Mouse (Mus musculus) lung, embryonic 15.5 days (tissue): ENCODE measurements around the gene Trpm8. TPM values are rescaled to one million over a fixed set of nuclear protein-coding genes. Genes with fewer than 3 reads are reported as not detected.

Experiments
- ATAC-seq: fragments of 200-750 bp; cut with Nextera tagmentation; 2 replicates; pipeline ENCODE4 v1.8.0; 2017; ENCODE audit warnings: moderate number of reproducible peaks, borderline replicate concordance; ENCODE audit not compliant: low FRiP score, low TSS enrichment; ENCODE audit errors: extremely low read depth
- H3K27ac ChIP-seq: fragments of 300-500 bp; sonication (generic); 2 replicates; pipeline ENCODE4 v1.5.1; 2015; ENCODE audit warnings: moderate library complexity, mild to moderate bottlenecking, inconsistent platforms
- H3K27me3 ChIP-seq: fragments of 300-500 bp; sonication (generic); 2 replicates; pipeline ENCODE4 v1.6.1; 2015; ENCODE audit warnings: inconsistent platforms
- H3K36me3 ChIP-seq: fragments of 300-500 bp; sonication (generic); 2 replicates; pipeline ENCODE4 v1.6.1; 2015; ENCODE audit warnings: inconsistent platforms
- H3K4me1 ChIP-seq: fragments of 300-500 bp; sonication (generic); 2 replicates; pipeline ENCODE4 v1.6.1; 2015; ENCODE audit warnings: inconsistent platforms
- H3K4me2 ChIP-seq: fragments of 300-500 bp; sonication (generic); 2 replicates; pipeline ENCODE4 v1.6.1; 2015; ENCODE audit warnings: inconsistent platforms, mild to moderate bottlenecking, moderate library complexity
- H3K4me3 ChIP-seq: fragments of 300-500 bp; sonication (generic); 2 replicates; pipeline ENCODE4 v1.5.1; 2015; ENCODE audit warnings: mild to moderate bottlenecking, inconsistent platforms
- H3K9ac ChIP-seq: fragments of 300-500 bp; sonication (generic); 2 replicates; pipeline ENCODE4 v1.6.1; 2015; ENCODE audit warnings: inconsistent platforms
- H3K9me3 ChIP-seq: fragments of 300-500 bp; sonication (generic); 2 replicates; pipeline ENCODE4 v1.6.1; 2016; ENCODE audit warnings: inconsistent platforms
- WGBS: fragments of 180-500 bp; shearing (Covaris S2); methylation state at CpG from one replicate; pipeline ENCODE4 v1.1.7; 2015; 5-methylcytosine and 5-hydroxymethylcytosine counted together
- polyA plus RNA-seq: library from polyadenylated mRNA; unstranded; fragments of >200 nt; fragmentation: Nextera tagmentation; extraction: Ambion mirVana; gene quantifications from 2 replicates; pipeline ENCODE4 v1.2.1, GENCODE M21; 2015

Trpm8 gene
- polyA plus RNA-seq, 1 experiment from 2014 or later: 0.10 TPM

- 0 out of 2 replicates have a peak, but pooled peaks have one; percentile 7 for ATAC-seq
- Histone ChIP-seq H3K27ac (no peak overlapping the region), H3K27me3 (no peaks in the 10 kb centered on the region), H3K4me3 (no peak overlapping the region), H3K4me1 (no peaks in the 10 kb centered on the region), H3K4me2 (no peak overlapping the region), H3K9me3 (peaks cover 28% of the 10 kb centered on the region), H3K9ac (no peak overlapping the region), H3K36me3 (no peaks in the 10 kb centered on the region)
- WGBS: 40% methylated on average over 5 of the region's 5 CpGs
These were observed 23.0 kb downstream of the Trpm8 start for GRCm38 (mm10) chr1:88300301-88301050.

DNA sequence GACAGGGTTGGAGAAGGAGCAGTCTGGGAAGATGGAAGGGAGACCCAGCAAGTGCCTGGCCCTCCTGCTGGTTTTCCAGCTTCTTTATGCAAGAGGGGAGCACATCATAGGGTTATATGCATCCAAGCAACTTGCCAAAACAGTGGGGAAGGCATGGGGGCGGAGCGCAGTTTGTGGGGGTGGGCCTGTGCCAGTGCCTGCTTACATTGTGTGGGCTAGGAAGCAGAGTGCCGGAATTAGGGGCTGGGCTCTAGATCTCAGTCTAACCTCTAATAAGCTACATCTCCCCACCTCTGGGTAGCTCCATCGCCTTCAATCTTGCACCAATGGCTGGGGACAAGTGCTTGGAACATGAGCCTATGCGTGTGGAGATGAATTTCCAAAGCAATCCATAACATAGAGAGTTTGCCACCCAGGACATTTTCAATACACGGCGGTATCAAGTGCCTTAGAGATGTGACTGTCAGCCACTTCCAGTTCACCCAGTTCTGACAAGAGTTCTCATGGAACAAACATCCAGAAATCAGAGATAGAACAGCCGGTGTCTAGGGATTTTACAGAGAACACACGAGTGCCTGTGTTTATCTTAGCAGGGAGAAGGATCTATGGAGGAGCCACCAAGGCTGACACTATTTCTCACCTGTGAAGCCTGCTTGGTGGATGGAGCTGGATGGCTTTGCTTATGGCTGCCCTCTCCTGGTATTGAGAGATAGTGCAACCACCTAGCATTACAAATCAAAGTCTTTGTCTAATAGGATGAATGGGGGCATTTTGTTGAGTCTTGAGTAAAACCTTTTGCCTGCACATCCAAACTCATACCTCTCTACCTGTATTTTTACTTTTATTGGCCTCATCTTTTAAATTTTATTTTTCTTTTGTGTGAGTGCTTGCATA is 23.9 kb downstream of the Trpm8 start:
- no peak overlapping the region for H3K27ac ChIP-seq
- H3K9ac ChIP-seq: no peak overlapping the region
- H3K4me2 ChIP-seq: no peak overlapping the region
- ATAC-seq: peak; percentile 19
- H3K9me3 ChIP-seq: peaks cover 33% of the 10 kb centered on the region
- no peaks in the 10 kb centered on the region for H3K4me1 ChIP-seq
- H3K4me3 ChIP-seq: no peak overlapping the region
- no peaks in the 10 kb centered on the region for H3K27me3 ChIP-seq
- 65% methylated on average over 9 of the region's 9 CpGs for WGBS
- no peaks in the 10 kb centered on the region for H3K36me3 ChIP-seq

- Histone ChIP-seq H3K9ac (no peak overlapping the region), H3K4me2 (no peak overlapping the region), H3K27me3 (no peaks in the 10 kb centered on the region), H3K4me1 (no peaks in the 10 kb centered on the region), H3K27ac (no peak overlapping the region), H3K36me3 (no peaks in the 10 kb centered on the region), H3K4me3 (no peak overlapping the region), H3K9me3 (peaks cover 39% of the 10 kb centered on the region)
- 61% methylated on average over 14 of the region's 14 CpGs for WGBS
- ATAC-seq: no peak
These were observed 24.7 kb downstream of the Trpm8 start for GRCm38 (mm10) chr1:88302057-88302740.

DNA sequence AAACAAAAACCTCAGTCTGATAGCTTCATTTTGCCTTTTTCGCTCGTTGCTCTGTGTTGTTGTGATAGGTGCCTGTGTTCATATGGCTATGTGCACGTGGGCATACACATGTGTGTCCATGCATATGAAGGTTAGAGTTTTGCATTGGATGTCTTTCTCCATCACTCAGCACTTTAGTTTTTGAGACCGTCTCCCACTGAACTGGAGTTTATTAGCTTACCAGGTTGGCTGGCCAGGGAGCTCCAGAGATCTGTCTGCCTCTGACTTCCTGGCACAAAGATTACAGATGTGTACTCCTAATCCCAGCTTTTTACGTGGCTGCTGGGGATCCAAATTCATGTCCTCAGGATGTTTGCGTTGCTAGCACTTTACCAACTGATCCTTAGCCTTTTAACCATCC is 26.3 kb downstream of the Trpm8 start:
- Histone ChIP-seq H3K36me3 (no peaks in the 10 kb centered on the region), H3K4me3 (no peak overlapping the region), H3K4me2 (no peak overlapping the region), H3K27me3 (no peaks in the 10 kb centered on the region), H3K27ac (no peak overlapping the region), H3K9ac (no peak overlapping the region), H3K4me1 (no peaks in the 10 kb centered on the region), H3K9me3 (peaks cover 37% of the 10 kb centered on the region)
- WGBS: 60% methylated on average over 6 of the region's 6 CpGs
- no peak for ATAC-seq

GRCm38 (mm10) chr1:88304261-88304985 is 27.0 kb downstream of the Trpm8 start:
- no peak overlapping the region for H3K4me3 ChIP-seq
- H3K27ac ChIP-seq: no peak overlapping the region
- no peaks in the 10 kb centered on the region for H3K4me1 ChIP-seq
- no peaks in the 10 kb centered on the region for H3K36me3 ChIP-seq
- no peak overlapping the region for H3K9ac ChIP-seq
- 58% methylated on average over 8 of the region's 8 CpGs for WGBS
- H3K4me2 ChIP-seq: no peak overlapping the region
- no peaks in the 10 kb centered on the region for H3K27me3 ChIP-seq
- peaks cover 38% of the 10 kb centered on the region for H3K9me3 ChIP-seq
- no peak for ATAC-seq

- Histone ChIP-seq H3K4me1 (no peaks in the 10 kb centered on the region), H3K9ac (no peak overlapping the region), H3K27me3 (no peaks in the 10 kb centered on the region), H3K27ac (no peak overlapping the region), H3K9me3 (peaks cover 40% of the 10 kb centered on the region), H3K4me3 (no peak overlapping the region), H3K4me2 (no peak overlapping the region), H3K36me3 (no peaks in the 10 kb centered on the region)
- WGBS: 38% methylated on average over 6 of the region's 6 CpGs
- no peak for ATAC-seq
These were observed 27.7 kb downstream of the Trpm8 start for GRCm38 (mm10) chr1:88305018-88305795.

DNA sequence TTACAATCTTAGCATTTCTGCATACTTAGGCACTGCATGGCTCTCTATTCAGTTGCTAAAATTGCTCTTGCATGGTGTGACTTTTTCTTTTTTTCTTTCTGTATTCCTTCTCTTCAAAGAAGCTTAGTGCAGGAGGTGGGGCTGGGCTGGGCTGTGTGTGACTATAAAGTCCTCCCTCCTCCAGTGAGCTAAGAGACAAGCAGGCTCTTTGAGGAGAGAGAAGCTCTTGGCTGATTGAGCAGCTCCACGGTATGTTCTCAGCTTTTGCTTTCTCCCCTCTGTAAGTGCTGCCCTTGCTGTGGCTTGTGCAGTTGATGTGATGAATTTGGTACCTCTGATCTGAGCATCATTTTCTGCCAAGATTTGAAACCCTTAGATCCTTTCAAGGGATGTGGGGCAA is 29.1 kb downstream of the Trpm8 start:
- H3K36me3 ChIP-seq: no peaks in the 10 kb centered on the region
- H3K9ac ChIP-seq: no peak overlapping the region
- no peak overlapping the region for H3K27ac ChIP-seq
- ATAC-seq: no peak
- no peaks in the 10 kb centered on the region for H3K4me1 ChIP-seq
- H3K4me3 ChIP-seq: no peak overlapping the region
- H3K9me3 ChIP-seq: peaks cover 36% of the 10 kb centered on the region
- H3K4me2 ChIP-seq: no peak overlapping the region
- 50% methylated on average over 1 of the region's 1 CpGs for WGBS
- H3K27me3 ChIP-seq: no peaks in the 10 kb centered on the region

DNA sequence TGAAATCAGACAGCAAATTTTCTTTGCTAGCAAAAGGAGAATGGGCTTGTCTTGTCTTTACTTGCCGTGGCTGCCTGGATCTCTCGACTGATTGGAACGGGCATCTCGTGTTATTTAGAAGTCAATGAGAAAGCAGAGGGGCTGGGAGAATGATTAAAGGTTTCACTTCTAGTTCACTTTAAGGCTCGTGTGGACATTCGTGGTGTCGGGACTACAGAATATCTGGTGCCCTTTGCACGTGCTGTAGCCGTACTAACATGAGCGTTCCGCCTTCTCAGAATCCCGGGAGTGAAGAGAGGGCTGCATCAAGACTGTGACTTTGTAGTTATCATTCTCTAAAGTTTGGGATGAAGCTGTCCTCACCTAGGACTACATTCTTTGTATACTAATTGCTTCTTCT is 29.7 kb downstream of the Trpm8 start:
- no peaks in the 10 kb centered on the region for H3K36me3 ChIP-seq
- 61% methylated on average over 12 of the region's 12 CpGs for WGBS
- no peaks in the 10 kb centered on the region for H3K4me1 ChIP-seq
- peaks cover 35% of the 10 kb centered on the region for H3K9me3 ChIP-seq
- ATAC-seq: no peak
- H3K4me2 ChIP-seq: no peak overlapping the region
- H3K27me3 ChIP-seq: no peaks in the 10 kb centered on the region
- no peak overlapping the region for H3K27ac ChIP-seq
- no peak overlapping the region for H3K9ac ChIP-seq
- H3K4me3 ChIP-seq: no peak overlapping the region

- Histone ChIP-seq H3K4me3 (no peak overlapping the region), H3K4me1 (no peaks in the 10 kb centered on the region), H3K36me3 (no peaks in the 10 kb centered on the region), H3K9ac (no peak overlapping the region), H3K27me3 (no peaks in the 10 kb centered on the region), H3K27ac (no peak overlapping the region), H3K9me3 (peaks cover 28% of the 10 kb centered on the region), H3K4me2 (no peak overlapping the region)
- no peak for ATAC-seq
- 47% methylated on average over 2 of the region's 2 CpGs for WGBS
These were observed 31.6 kb downstream of the Trpm8 start for GRCm38 (mm10) chr1:88309020-88309419.

DNA sequence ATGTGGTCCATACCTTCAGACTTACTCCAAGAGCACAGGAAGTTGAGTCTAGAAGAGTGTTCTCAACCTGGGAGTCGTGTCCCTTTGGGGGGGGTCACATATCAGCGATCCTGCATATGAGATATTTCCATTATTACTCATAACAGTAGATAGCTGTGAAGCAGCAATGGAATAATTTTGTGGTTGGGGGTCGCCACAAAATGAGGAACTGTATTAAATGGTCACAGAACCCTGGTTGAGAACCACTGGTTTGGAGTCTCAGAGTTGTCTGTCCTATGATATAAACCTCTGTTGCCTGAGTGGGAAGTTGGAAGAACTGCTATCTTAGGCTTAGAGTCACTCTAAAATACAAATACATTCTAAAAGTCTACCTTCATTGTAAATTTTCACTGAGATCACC is 32.4 kb downstream of the Trpm8 start:
- Histone ChIP-seq H3K9me3 (peaks cover 25% of the 10 kb centered on the region), H3K9ac (no peak overlapping the region), H3K4me1 (no peaks in the 10 kb centered on the region), H3K4me2 (no peak overlapping the region), H3K4me3 (no peak overlapping the region), H3K27ac (no peak overlapping the region), H3K27me3 (no peaks in the 10 kb centered on the region), H3K36me3 (no peaks in the 10 kb centered on the region)
- WGBS: 45% methylated on average over 3 of the region's 3 CpGs
- 0 out of 2 replicates have a peak, but pooled peaks have one; percentile 1 for ATAC-seq

GRCm38 (mm10) chr1:88310349-88310748 is 32.9 kb downstream of the Trpm8 start:
- Histone ChIP-seq H3K36me3 (no peaks in the 10 kb centered on the region), H3K4me2 (no peak overlapping the region), H3K9me3 (peaks cover 25% of the 10 kb centered on the region), H3K9ac (no peak overlapping the region), H3K4me1 (no peaks in the 10 kb centered on the region), H3K27ac (no peak overlapping the region), H3K4me3 (no peak overlapping the region), H3K27me3 (no peaks in the 10 kb centered on the region)
- ATAC-seq: no peak
- 61% methylated on average over 3 of the region's 3 CpGs for WGBS
